Mouse (Mus musculus) embryonic facial prominence, embryonic 13.5 days (tissue): Measurements from ENCODE around the gene Gtf2ird1. TPM values are rescaled to one million over a fixed set of nuclear protein-coding genes. Genes with fewer than 3 reads are reported as not detected.

Experiments used
- ATAC-seq: fragments of 200-750 bp; cut with Nextera tagmentation; 2 replicates; pipeline ENCODE4 v1.8.0; 2017; ENCODE audit warnings: low read depth; ENCODE audit not compliant: insufficient number of reproducible peaks, insufficient read depth, low FRiP score, low TSS enrichment
- H3K27ac ChIP-seq: fragments of 300-500 bp; sonication (generic); 2 replicates; pipeline ENCODE4 v1.5.1; 2015; ENCODE audit warnings: moderate library complexity, mild to moderate bottlenecking, inconsistent platforms
- H3K27me3 ChIP-seq: fragments of 300-500 bp; sonication (generic); 2 replicates; pipeline ENCODE4 v1.6.1; 2015; ENCODE audit warnings: mild to moderate bottlenecking, inconsistent platforms
- H3K36me3 ChIP-seq: fragments of 300-500 bp; sonication (generic); 2 replicates; pipeline ENCODE4 v1.6.1; 2015; ENCODE audit warnings: mild to moderate bottlenecking, inconsistent platforms
- H3K4me1 ChIP-seq: fragments of 300-500 bp; sonication (generic); 2 replicates; pipeline ENCODE4 v1.6.1; 2015; ENCODE audit warnings: inconsistent platforms
- H3K4me2 ChIP-seq: fragments of 300-500 bp; sonication (generic); 2 replicates; pipeline ENCODE4 v1.6.1; 2015; ENCODE audit warnings: moderate library complexity, mild to moderate bottlenecking, inconsistent platforms
- H3K4me3 ChIP-seq: fragments of 300-500 bp; sonication (generic); 2 replicates; pipeline ENCODE4 v1.5.1; 2015; ENCODE audit warnings: mild to moderate bottlenecking, inconsistent platforms
- H3K9ac ChIP-seq: fragments of 300-500 bp; sonication (generic); 2 replicates; pipeline ENCODE4 v1.6.1; 2015; ENCODE audit warnings: mild to moderate bottlenecking, inconsistent platforms
- H3K9me3 ChIP-seq: fragments of 300-500 bp; sonication (generic); 2 replicates; pipeline ENCODE4 v1.6.1; 2016; ENCODE audit warnings: inconsistent platforms
- WGBS: fragments of 180-500 bp; shearing (Covaris S2); methylation state at CpG from one replicate; pipeline ENCODE4 v1.1.7; 2015; ENCODE audit warnings: mixed read lengths; 5-methylcytosine and 5-hydroxymethylcytosine counted together
- polyA plus RNA-seq: library from polyadenylated mRNA; unstranded; fragments of >200 nt; fragmentation: Nextera tagmentation; extraction: Ambion mirVana; gene quantifications from 2 replicates; pipeline ENCODE4 v1.2.1, GENCODE M21; 2015

The Gtf2ird1 gene
- polyA plus RNA-seq, 1 experiment from 2014 or later: 130 TPM

GRCm38 (mm10) chr5:134470538-134471169 is 14.1 kb upstream of the Gtf2ird1 start:
- Histone ChIP-seq H3K9ac (no peak overlapping the region), H3K4me2 (no peak overlapping the region), H3K27ac (no peak overlapping the region), H3K4me1 (peaks cover 19% of the 10 kb centered on the region), H3K36me3 (no peaks in the 10 kb centered on the region), H3K9me3 (peaks cover 7% of the 10 kb centered on the region; the same call in 1 of the 2 replicates), H3K27me3 (no peaks in the 10 kb centered on the region), H3K4me3 (no peak overlapping the region)
- no peak for ATAC-seq
- 79% methylated on average over 8 of the region's 8 CpGs for WGBS

DNA sequence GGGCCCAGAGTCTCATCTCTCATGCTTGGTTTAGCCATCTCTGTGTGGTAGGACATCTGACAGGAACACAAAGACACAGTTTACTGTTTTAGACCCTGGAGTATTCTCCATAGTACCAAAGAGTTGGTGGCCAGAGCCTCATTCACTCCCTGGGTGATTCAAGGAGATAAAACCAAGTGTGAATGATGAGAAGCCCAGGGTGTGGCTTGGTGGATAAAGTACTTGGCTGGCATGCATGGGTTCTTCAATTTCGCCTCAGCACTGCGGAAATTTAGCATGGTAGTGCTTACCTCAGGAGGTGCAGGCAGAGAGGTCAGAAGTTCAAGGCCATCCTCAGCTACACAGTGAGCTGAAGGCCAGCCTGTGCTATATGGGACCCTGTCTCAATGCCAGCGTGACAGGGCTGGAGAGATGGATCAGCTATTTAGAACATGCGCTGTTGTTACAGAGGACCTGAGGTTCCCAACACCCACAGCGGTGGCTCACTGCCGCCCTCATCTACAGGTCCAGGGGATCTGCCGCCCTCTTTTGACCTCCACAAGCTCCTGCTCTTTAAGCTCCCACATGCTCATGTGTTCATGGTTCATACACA is 13.1 kb upstream of the Gtf2ird1 start:
- Histone ChIP-seq H3K36me3 (no peaks in the 10 kb centered on the region), H3K27ac (no peak overlapping the region), H3K4me2 (no peak overlapping the region), H3K4me3 (no peak overlapping the region), H3K27me3 (no peaks in the 10 kb centered on the region), H3K9ac (no peak overlapping the region), H3K9me3 (no peaks in the 10 kb centered on the region), H3K4me1 (peaks cover 19% of the 10 kb centered on the region)
- 87% methylated on average over 7 of the region's 7 CpGs for WGBS
- ATAC-seq: no peak

DNA sequence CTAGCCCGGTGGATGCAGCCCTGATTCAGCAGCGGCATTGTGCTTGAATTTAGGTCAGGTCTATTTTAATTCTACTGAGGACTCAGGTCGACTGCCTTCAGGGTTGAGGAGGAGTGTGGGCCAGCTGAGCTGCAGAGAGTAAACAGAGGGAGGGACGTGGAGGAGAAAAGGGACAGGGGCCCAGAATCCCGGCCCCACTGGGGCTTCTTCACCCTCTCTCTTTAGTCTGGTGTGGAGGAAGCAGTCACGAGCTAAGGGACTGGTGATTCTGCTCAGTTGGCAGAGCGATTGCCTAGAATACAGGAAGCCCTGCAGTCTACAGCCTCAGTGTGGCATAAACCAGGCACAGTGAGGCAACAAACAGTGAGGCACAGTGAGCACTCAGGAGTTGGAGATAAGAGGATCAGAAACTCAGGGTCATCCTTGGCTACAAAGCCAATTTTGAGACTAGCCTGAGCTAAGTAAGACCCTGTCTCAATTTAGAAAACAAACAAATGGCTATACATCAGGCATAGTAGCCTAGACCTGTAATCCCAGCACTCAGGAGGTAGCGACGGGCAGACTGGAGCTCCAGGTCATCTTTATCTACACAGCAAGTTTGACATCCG is 11.7 kb upstream of the Gtf2ird1 start:
- whole genome bisulfite sequencing: 69% methylated on average over 10 of the region's 10 CpGs
- Histone ChIP-seq H3K36me3 (no peaks in the 10 kb centered on the region), H3K4me1 (peaks cover 19% of the 10 kb centered on the region), H3K27ac (no peak overlapping the region), H3K4me2 (no peak overlapping the region), H3K4me3 (no peak overlapping the region), H3K27me3 (no peaks in the 10 kb centered on the region), H3K9ac (no peak overlapping the region), H3K9me3 (no peaks in the 10 kb centered on the region)
- ATAC-seq: no peak

DNA sequence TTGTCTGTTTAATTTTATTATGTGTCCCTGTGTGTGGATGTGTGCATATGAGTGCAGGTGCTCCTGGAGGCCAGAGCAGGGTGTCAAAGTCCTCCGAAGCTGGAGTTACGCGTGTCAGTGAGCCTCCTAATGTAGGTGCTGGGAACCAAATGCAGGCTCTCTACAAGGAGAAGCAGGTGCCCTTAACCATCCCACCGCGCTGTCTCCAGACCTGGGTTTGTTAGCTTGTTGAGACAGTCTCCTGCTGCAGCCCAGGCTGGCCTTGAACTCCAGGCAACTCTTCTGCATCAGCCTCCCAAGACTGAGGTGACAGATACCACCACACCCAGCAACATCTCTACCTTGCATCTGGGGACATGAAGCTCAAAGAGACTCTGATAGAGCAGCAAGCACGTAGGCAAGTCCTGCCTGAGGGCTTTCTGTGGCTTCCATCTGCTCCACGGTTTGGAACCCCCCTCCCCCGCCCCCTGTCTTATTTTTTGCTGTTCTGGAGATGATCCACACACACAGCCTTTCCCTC is 10.6 kb upstream of the Gtf2ird1 start:
- H3K4me2 ChIP-seq: peak overlapping the region; percentile 43; the same call in 1 of the 2 replicates
- H3K9ac ChIP-seq: no peak overlapping the region
- H3K4me3 ChIP-seq: no peak overlapping the region
- no peak for ATAC-seq
- H3K36me3 ChIP-seq: no peaks in the 10 kb centered on the region
- no peaks in the 10 kb centered on the region for H3K9me3 ChIP-seq
- 46% methylated on average over 8 of the region's 8 CpGs for WGBS
- no peaks in the 10 kb centered on the region for H3K27me3 ChIP-seq
- no peak overlapping the region for H3K27ac ChIP-seq
- H3K4me1 ChIP-seq: peaks cover 19% of the 10 kb centered on the region

DNA sequence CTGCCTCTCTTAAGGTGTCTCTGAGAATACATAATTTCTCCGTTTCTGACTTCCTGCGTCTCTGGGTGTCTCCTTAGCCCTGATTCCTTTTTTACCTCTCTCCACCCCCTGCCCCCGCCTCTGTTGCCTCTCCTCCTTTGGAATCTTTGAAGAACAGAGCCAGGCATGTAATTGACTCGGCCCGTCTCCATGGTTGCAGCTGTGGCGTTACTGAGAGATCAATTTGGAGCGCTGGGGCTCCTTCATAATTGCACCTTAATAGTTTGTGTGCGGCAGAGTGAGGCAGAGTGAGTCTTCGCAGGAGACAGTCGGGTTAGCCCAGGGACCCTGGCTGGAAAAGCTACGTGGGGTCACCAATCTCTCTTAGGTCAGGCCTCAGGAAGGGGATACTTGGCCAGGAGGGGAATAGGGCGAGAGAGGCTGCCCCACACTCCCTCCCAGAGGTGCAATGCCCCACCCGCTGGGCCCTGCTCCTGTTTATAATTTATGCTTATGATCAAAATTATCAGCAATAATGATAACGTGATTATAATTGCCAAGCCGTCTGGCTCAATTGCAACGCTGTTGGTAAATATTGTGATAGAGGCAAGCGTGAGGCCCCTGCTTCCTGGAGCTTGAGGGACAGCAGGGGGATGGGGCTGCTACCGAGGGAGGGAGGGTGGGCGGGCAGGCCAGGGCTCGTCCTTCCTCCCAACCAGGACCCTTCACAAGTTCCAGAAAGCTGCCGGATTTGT is 9.9 kb upstream of the Gtf2ird1 start:
- WGBS: 7% methylated on average over 21 of the region's 21 CpGs
- Histone ChIP-seq H3K9ac (peak overlapping the region; percentile 52; the same call in 1 of the 2 replicates), H3K9me3 (no peaks in the 10 kb centered on the region)

DNA sequence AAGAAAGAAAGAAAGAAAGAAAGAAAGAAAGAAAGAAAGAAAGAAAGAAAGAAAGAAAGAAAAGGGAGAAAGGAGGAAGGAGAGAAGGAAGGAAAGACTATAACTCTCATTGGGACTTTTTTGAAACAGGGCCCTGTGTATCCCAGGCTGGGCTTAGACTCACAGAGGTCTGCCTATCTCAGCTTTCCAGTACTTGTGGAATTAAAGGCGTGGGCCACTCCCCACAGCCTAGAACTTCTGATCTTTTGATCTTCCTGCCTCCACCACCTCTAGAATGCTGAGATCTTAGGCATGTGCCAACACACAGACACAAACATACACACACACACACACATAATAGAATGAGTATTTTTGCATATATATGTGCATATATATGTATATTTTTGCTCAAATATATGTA is 8.7 kb upstream of the Gtf2ird1 start:
- H3K27me3 ChIP-seq: no peaks in the 10 kb centered on the region
- no peaks in the 10 kb centered on the region for H3K36me3 ChIP-seq
- peaks cover 19% of the 10 kb centered on the region for H3K4me1 ChIP-seq
- no peak overlapping the region for H3K4me3 ChIP-seq
- WGBS: 79% methylated on average over 1 of the region's 1 CpGs
- no peak overlapping the region for H3K4me2 ChIP-seq
- no peak overlapping the region for H3K9ac ChIP-seq
- no peaks in the 10 kb centered on the region for H3K9me3 ChIP-seq
- H3K27ac ChIP-seq: no peak overlapping the region
- no peak for ATAC-seq

More for the DNA sequence above, 9.9 kb upstream of the Gtf2ird1 start:
- Histone ChIP-seq H3K27me3 (no peaks in the 10 kb centered on the region), H3K27ac (peak overlapping the region; percentile 66), H3K4me2 (peak overlapping the region; percentile 43), H3K4me3 (0 out of 2 replicates have a peak overlapping the region, but pooled peaks have one; percentile 1), H3K4me1 (peaks cover 19% of the 10 kb centered on the region), H3K36me3 (no peaks in the 10 kb centered on the region)
- no peak; the same call in 1 of the 2 replicates for ATAC-seq

- peaks cover 19% of the 10 kb centered on the region for H3K4me1 ChIP-seq
- 91% methylated on average over 5 of the region's 5 CpGs for WGBS
These were observed 7.7 kb upstream of the Gtf2ird1 start for GRCm38 (mm10) chr5:134464225-134464624.

GRCm38 (mm10) chr5:134462731-134463130 is 6.2 kb upstream of the Gtf2ird1 start:
- no peak overlapping the region for H3K27ac ChIP-seq
- H3K36me3 ChIP-seq: no peaks in the 10 kb centered on the region
- no peaks in the 10 kb centered on the region for H3K27me3 ChIP-seq
- H3K4me2 ChIP-seq: no peak overlapping the region
- H3K4me3 ChIP-seq: no peak overlapping the region
- 74% methylated on average over 8 of the region's 8 CpGs for WGBS
- no peaks in the 10 kb centered on the region for H3K9me3 ChIP-seq
- H3K4me1 ChIP-seq: peaks cover 14% of the 10 kb centered on the region
- no peak for ATAC-seq
- no peak overlapping the region for H3K9ac ChIP-seq

More at GRCm38 (mm10) chr5:134464225-134464624, 7.7 kb upstream of the Gtf2ird1 start:
- no peak overlapping the region for H3K27ac ChIP-seq
- no peak overlapping the region for H3K4me3 ChIP-seq
- ATAC-seq: no peak
- H3K9ac ChIP-seq: no peak overlapping the region
- no peaks in the 10 kb centered on the region for H3K36me3 ChIP-seq
- no peaks in the 10 kb centered on the region for H3K9me3 ChIP-seq
- no peaks in the 10 kb centered on the region for H3K27me3 ChIP-seq
- no peak overlapping the region for H3K4me2 ChIP-seq

GRCm38 (mm10) chr5:134462316-134462715 is 5.8 kb upstream of the Gtf2ird1 start:
- peaks cover 14% of the 10 kb centered on the region for H3K4me1 ChIP-seq
- no peaks in the 10 kb centered on the region for H3K36me3 ChIP-seq
- no peak overlapping the region for H3K4me3 ChIP-seq
- ATAC-seq: no peak
- 83% methylated on average over 2 of the region's 2 CpGs for WGBS
- H3K9ac ChIP-seq: no peak overlapping the region
- no peak overlapping the region for H3K27ac ChIP-seq
- no peaks in the 10 kb centered on the region for H3K9me3 ChIP-seq
- no peaks in the 10 kb centered on the region for H3K27me3 ChIP-seq
- no peak overlapping the region for H3K4me2 ChIP-seq

GRCm38 (mm10) chr5:134460546-134460945 is 4.0 kb upstream of the Gtf2ird1 start:
- Histone ChIP-seq H3K9me3 (no peaks in the 10 kb centered on the region), H3K36me3 (no peaks in the 10 kb centered on the region), H3K9ac (no peak overlapping the region), H3K4me3 (no peak overlapping the region), H3K27ac (no peak overlapping the region), H3K4me1 (peaks cover under 1% of the 10 kb centered on the region; the same call in 1 of the 2 replicates), H3K4me2 (no peak overlapping the region), H3K27me3 (no peaks in the 10 kb centered on the region)
- ATAC-seq: no peak
- WGBS: 90% methylated on average over 4 of the region's 4 CpGs

DNA sequence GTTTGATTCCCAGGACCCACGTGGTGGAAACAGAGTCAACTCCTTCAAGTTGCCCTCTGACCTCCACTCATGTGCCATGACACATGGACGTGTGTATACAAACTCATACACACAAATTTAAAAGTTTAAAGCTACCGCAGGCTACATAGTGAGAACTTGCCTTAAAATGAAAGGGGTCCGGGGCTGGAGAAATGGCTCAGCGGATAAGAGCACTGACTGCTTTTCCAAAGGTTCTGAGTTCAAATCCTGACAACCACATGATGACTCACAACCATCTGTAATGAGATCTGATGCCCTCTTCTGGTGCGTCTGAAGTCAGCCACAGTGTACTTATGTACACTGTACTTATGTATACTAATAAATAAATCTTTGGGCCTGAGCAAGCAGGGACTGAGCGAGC is 2.6 kb upstream of the Gtf2ird1 start:
- Histone ChIP-seq H3K9me3 (no peaks in the 10 kb centered on the region), H3K27me3 (no peaks in the 10 kb centered on the region), H3K9ac (no peak overlapping the region), H3K4me2 (no peak overlapping the region), H3K4me1 (peaks cover 15% of the 10 kb centered on the region), H3K27ac (no peak overlapping the region), H3K4me3 (no peak overlapping the region), H3K36me3 (no peaks in the 10 kb centered on the region)
- 88% methylated on average over 7 of the region's 7 CpGs for WGBS
- ATAC-seq: no peak
